Mouse (Mus musculus) heart, embryonic 16.5 days (tissue): ENCODE data around the gene 1700013F07Rik. TPM values are rescaled to one million over a fixed set of nuclear protein-coding genes. Genes with fewer than 3 reads are reported as not detected.

Source experiments
- ATAC-seq: fragments of 200-750 bp; cut with Nextera tagmentation; replicated peaks from 2 replicates; pipeline ENCODE4 v1.8.0; 2017; ENCODE audit warnings: moderate number of reproducible peaks; ENCODE audit not compliant: insufficient read depth, low FRiP score; ENCODE audit errors: extremely low read depth
- H3K27ac ChIP-seq: fragments of 300-500 bp; sonication (generic); 2 replicates; pipeline ENCODE4 v1.5.1; 2014; ENCODE audit warnings: mild to moderate bottlenecking, low read length, control low read depth, moderate library complexity
- H3K27me3 ChIP-seq: fragments of 300-500 bp; sonication (generic); 2 replicates; pipeline ENCODE4 v1.6.1; 2014; ENCODE audit warnings: low read length, mixed read lengths; ENCODE audit not compliant: control insufficient read depth, insufficient read depth
- H3K36me3 ChIP-seq: fragments of 300-500 bp; sonication (generic); 2 replicates; pipeline ENCODE4 v1.6.1; 2014; ENCODE audit not compliant: control insufficient read depth, insufficient read depth
- H3K4me1 ChIP-seq: fragments of 300-500 bp; sonication (generic); 2 replicates; pipeline ENCODE4 v1.6.1; 2014; ENCODE audit warnings: low read length, mixed read lengths; ENCODE audit not compliant: control insufficient read depth, insufficient read depth
- H3K4me2 ChIP-seq: fragments of 300-500 bp; sonication (generic); 2 replicates; pipeline ENCODE4 v1.6.1; 2014; ENCODE audit warnings: low read depth, mild to moderate bottlenecking, control low read depth, low read length
- H3K4me3 ChIP-seq: fragments of 300-500 bp; sonication (generic); 2 replicates; pipeline ENCODE4 v1.5.1; 2014; ENCODE audit warnings: mild to moderate bottlenecking, control low read depth, low read length
- H3K9ac ChIP-seq: fragments of 300-500 bp; sonication (generic); 2 replicates; pipeline ENCODE4 v1.6.1; 2014; ENCODE audit warnings: low read length, control low read depth
- H3K9me3 ChIP-seq: fragments of 300-500 bp; sonication (generic); replicated peaks from 2 replicates; pipeline ENCODE4 v1.6.1; 2016; ENCODE audit warnings: low read length; ENCODE audit not compliant: control insufficient read depth
- WGBS: fragments of 180-500 bp; shearing (Covaris S2); extraction: QIAGEN DNeasy Blood & Tissue Kit; methylation state at CpG from one replicate; pipeline ENCODE4 v1.1.7; 2014; 5-methylcytosine and 5-hydroxymethylcytosine counted together
- polyA plus RNA-seq: library from polyadenylated mRNA; unstranded; fragments of >200 nt; fragmentation: Nextera tagmentation; extraction: Ambion mirVana; gene quantifications from 2 replicates; pipeline ENCODE4 v1.2.1, GENCODE M21; 2015

The 1700013F07Rik gene
- polyA plus RNA-seq, 1 experiment from 2014 or later: 0.41 TPM

GRCm38 (mm10) chr3:108535896-108536516 lies 2.1 kb downstream of the 1700013F07Rik start:
- Histone ChIP-seq H3K4me1 (peaks cover 22% of the 10 kb centered on the region), H3K27me3 (peaks cover 11% of the 10 kb centered on the region), H3K4me2 (peak overlapping the region; percentile 67), H3K27ac (no peak overlapping the region), H3K9me3 (no peaks in the 10 kb centered on the region), H3K9ac (no peak overlapping the region), H3K4me3 (peak overlapping the region; percentile 43), H3K36me3 (no peaks in the 10 kb centered on the region)
- no peak for ATAC-seq
- 5% methylated on average over 15 of the region's 15 CpGs for WGBS

- 1% methylated on average over 35 of the region's 35 CpGs for WGBS
- Histone ChIP-seq H3K27ac (no peak within 1 kb of the TSS), H3K4me2 (peak within 1 kb of the TSS; percentile 67), H3K4me1 (peaks cover 22% of the 10 kb centered on the region), H3K4me3 (peak within 1 kb of the TSS; percentile 43), H3K27me3 (peaks cover 11% of the 10 kb centered on the region), H3K9ac (no peak within 1 kb of the TSS), H3K9me3 (no peaks in the 10 kb centered on the region), H3K36me3 (no peaks in the 10 kb centered on the region)
- ATAC-seq: peak; percentile 24; the same call in 1 of the 2 replicates
Measured at GRCm38 (mm10) chr3:108536517-108537260, 2.7 kb downstream of the 1700013F07Rik start, which contains the start of gene 5330417C22Rik. TSS of gene 5330417C22Rik (minus strand) at chr3:108536536.

GRCm38 (mm10) chr3:108537303-108537702 lies 3.4 kb downstream of the 1700013F07Rik start:
- H3K27ac ChIP-seq: no peak overlapping the region
- H3K9me3 ChIP-seq: no peaks in the 10 kb centered on the region
- no peak overlapping the region for H3K4me3 ChIP-seq
- H3K36me3 ChIP-seq: no peaks in the 10 kb centered on the region
- peaks cover 11% of the 10 kb centered on the region for H3K27me3 ChIP-seq
- ATAC-seq: peak; percentile 52; the same call in 1 of the 2 replicates
- peak overlapping the region; percentile 52 for H3K4me2 ChIP-seq
- H3K9ac ChIP-seq: no peak overlapping the region
- 4% methylated on average over 17 of the region's 17 CpGs for WGBS
- H3K4me1 ChIP-seq: peaks cover 22% of the 10 kb centered on the region

GRCm38 (mm10) chr3:108542299-108542698 lies 8.3 kb downstream of the 1700013F07Rik start:
- H3K9ac ChIP-seq: no peak overlapping the region
- ATAC-seq: no peak
- no peaks in the 10 kb centered on the region for H3K27me3 ChIP-seq
- no peaks in the 10 kb centered on the region for H3K4me1 ChIP-seq
- no peak overlapping the region for H3K4me3 ChIP-seq
- H3K36me3 ChIP-seq: no peaks in the 10 kb centered on the region
- H3K4me2 ChIP-seq: no peak overlapping the region
- H3K9me3 ChIP-seq: no peaks in the 10 kb centered on the region
- no peak overlapping the region for H3K27ac ChIP-seq
- 76% methylated on average over 11 of the region's 11 CpGs for WGBS

- H3K9me3 ChIP-seq: no peaks in the 10 kb centered on the region
- H3K4me3 ChIP-seq: peak overlapping the region; percentile 87
- under 1% methylated on average over 42 of the region's 42 CpGs for WGBS
- H3K27me3 ChIP-seq: no peaks in the 10 kb centered on the region
- H3K4me2 ChIP-seq: peak overlapping the region; percentile 77
- peak overlapping the region; percentile 86 for H3K27ac ChIP-seq
- peak overlapping the region; percentile 86 for H3K9ac ChIP-seq
- peaks cover 17% of the 10 kb centered on the region for H3K36me3 ChIP-seq
- peak; percentile 65 for ATAC-seq
- H3K4me1 ChIP-seq: peaks cover 3% of the 10 kb centered on the region; the same call in 1 of the 2 replicates
Measured at GRCm38 (mm10) chr3:108554111-108554561, 20.2 kb downstream of the 1700013F07Rik start.

GRCm38 (mm10) chr3:108554587-108555312 lies 20.8 kb downstream of the 1700013F07Rik start:
- H3K4me2 ChIP-seq: peak overlapping the region; percentile 77
- peaks cover 3% of the 10 kb centered on the region; the same call in 1 of the 2 replicates for H3K4me1 ChIP-seq
- H3K27me3 ChIP-seq: no peaks in the 10 kb centered on the region
- WGBS: 16% methylated on average over 22 of the region's 22 CpGs
- H3K27ac ChIP-seq: peak overlapping the region; percentile 86
- H3K9me3 ChIP-seq: no peaks in the 10 kb centered on the region
- peak; percentile 98 for ATAC-seq
- peak overlapping the region; percentile 86 for H3K9ac ChIP-seq
- H3K36me3 ChIP-seq: peaks cover 21% of the 10 kb centered on the region
- peak overlapping the region; percentile 87 for H3K4me3 ChIP-seq

GRCm38 (mm10) chr3:108557888-108558287 lies 23.9 kb downstream of the 1700013F07Rik start:
- Histone ChIP-seq H3K9ac (no peak overlapping the region), H3K4me3 (no peak overlapping the region), H3K9me3 (no peaks in the 10 kb centered on the region), H3K36me3 (peaks cover 21% of the 10 kb centered on the region), H3K27ac (no peak overlapping the region), H3K4me1 (peaks cover 9% of the 10 kb centered on the region), H3K4me2 (no peak overlapping the region), H3K27me3 (no peaks in the 10 kb centered on the region)
- ATAC-seq: no peak
- 92% methylated on average over 4 of the region's 4 CpGs for WGBS

GRCm38 (mm10) chr3:108562133-108562730 lies 28.3 kb downstream of the 1700013F07Rik start, which contains the start of gene Tmem167b:
TSS of gene Tmem167b (minus strand) at chr3:108562466.
- Histone ChIP-seq H3K36me3 (peaks cover 18% of the 10 kb centered on the region), H3K4me3 (peak within 1 kb of the TSS; percentile 76), H3K4me2 (peak within 1 kb of the TSS; percentile 89), H3K9me3 (no peaks in the 10 kb centered on the region), H3K27me3 (no peaks in the 10 kb centered on the region), H3K9ac (peak within 1 kb of the TSS; percentile 83), H3K4me1 (peaks cover 6% of the 10 kb centered on the region), H3K27ac (peak within 1 kb of the TSS; percentile 90)
- ATAC-seq: peak; percentile 96
- under 1% methylated on average over 45 of the region's 45 CpGs for WGBS
